Mouse (Mus musculus): Measurements from ENCODE around the gene Dnajc7.
A peak's percentile ranks its signal among the peaks of the same experiment; 100 is the strongest.
"Not testable (repeated sequence)": the region's sequence is repeated elsewhere in the genome, so short reads cannot be mapped to it uniquely, and the experiment has no call there.

Gene Dnajc7

GRCm38 (mm10) chr11:100616836-100617235 is 3.1 kb downstream of the Dnajc7 start:
- DNase-seq (ENCODE audit: inconsistent age in 2 of 2, low spot score in 1 of 2): not testable (repeated sequence)

GRCm38 (mm10) chr11:100616332-100616731 is 3.6 kb downstream of the Dnajc7 start:
- no peak for DNase-seq (ENCODE audit: inconsistent age in 2 of 2, low spot score in 1 of 2)

GRCm38 (mm10) chr11:100613241-100613640 is 6.7 kb downstream of the Dnajc7 start:
- peak in 1 of 2 experiments; percentile 61 for DNase-seq (ENCODE audit: inconsistent age in 2 of 2, low spot score in 1 of 2)

DNA sequence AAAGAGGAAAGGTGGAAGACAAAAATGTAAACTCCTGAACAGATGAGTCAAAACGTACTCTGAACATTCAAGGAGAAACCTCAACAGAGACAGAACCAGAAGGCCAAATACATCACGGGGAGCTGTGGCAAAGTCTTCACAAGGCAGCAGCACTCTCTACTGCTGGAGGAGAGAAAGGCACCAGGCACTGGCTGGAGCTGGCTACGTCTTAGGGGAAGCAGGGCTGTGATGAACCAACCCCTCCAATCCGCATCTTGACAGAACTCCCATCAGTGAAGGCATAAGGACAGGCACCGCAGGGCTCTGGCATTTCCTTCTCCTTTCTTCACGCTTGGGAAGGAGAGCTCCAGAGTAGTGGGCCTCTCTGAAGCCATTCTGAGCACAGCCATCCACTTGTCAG is 8.3 kb downstream of the Dnajc7 start:
- peak; percentile 49 to 67 for DNase-seq (ENCODE audit: inconsistent age in 2 of 2, low spot score in 1 of 2)

DNA sequence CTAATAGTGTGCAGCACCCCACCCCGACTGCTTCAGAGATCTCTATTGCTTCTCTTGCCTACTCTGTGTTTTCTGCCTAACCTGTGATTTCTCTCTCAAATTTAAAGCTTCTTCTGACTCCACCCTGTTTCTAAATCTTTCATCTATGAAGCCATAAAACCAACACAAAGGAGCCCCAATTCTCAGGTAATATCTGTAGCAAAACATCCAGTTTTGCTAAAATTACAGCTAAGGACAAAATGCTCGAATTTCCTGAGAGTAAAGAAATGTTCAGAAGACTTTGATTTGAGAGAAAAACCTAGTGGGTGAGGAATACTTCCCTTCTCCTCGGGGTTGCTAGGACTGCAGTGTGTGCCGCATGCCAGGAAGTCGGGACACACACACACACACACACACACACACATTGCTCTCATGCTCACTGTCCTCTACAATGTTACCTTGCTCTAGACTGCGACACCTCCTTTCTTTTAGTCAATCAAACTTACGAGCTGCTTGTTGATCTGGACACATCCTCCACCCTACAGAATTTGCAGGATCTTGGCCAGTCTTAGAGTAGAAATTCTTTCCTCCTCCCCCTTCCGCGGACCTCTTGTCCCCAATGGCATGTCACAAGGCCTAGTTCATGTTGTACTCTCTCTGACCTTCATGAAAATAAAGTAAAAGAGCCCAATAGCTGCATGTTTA is 9.8 kb downstream of the Dnajc7 start:
- DNase-seq (ENCODE audit: inconsistent age in 2 of 2, low spot score in 1 of 2): peak; percentile 73 to 85

- peak in 1 of 2 experiments; percentile 58 for DNase-seq (ENCODE audit: inconsistent age in 2 of 2, low spot score in 1 of 2)
These were observed 10.5 kb downstream of the Dnajc7 start for GRCm38 (mm10) chr11:100609355-100609996.

DNA sequence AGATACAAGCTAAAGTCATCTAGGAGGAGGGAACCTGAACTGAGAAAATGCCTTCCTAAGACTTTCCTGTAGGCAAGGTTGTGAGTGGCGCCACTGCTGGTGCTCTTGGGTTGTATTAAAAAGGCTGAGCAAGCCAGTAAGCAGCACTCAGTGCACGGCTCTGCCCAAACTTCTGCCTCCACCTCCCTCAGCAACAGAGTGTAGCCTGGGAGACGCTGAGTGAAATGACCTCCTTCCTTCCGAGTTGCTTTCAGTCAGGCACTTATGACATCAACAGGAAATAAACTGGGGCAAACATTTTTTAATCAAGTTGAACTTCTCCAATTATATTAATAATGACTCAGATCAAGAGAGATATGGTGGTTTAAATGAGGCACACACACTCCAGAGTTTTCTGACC is 11.2 kb downstream of the Dnajc7 start:
- DNase-seq (ENCODE audit: inconsistent age in 2 of 2, low spot score in 1 of 2): peak; percentile 25 to 70

DNA sequence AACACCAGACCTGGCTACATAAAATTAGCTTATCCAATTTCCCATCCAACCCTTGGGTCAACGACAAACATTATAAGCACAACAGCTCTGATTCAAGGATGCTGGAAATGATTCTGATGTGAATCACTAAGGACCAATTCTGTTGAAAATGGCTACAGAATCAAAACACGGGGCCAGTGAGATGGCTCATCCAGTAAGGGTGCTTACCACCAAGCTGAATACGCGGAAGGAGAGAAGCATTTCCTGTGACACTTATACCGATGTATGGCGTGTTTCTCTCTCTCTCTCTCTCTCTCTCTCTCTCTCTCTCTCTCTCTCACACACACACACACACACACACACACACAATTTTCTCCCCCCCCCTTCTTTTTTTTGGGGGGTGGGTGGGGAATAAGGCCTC is 12.8 kb downstream of the Dnajc7 start:
- DNase-seq (ENCODE audit: inconsistent age in 2 of 2, low spot score in 1 of 2): peak in 1 of 2 experiments; percentile 47

GRCm38 (mm10) chr11:100605451-100605850 is 14.5 kb downstream of the Dnajc7 start:
- DNase-seq (ENCODE audit: inconsistent age in 2 of 2, low spot score in 1 of 2): no peak

DNA sequence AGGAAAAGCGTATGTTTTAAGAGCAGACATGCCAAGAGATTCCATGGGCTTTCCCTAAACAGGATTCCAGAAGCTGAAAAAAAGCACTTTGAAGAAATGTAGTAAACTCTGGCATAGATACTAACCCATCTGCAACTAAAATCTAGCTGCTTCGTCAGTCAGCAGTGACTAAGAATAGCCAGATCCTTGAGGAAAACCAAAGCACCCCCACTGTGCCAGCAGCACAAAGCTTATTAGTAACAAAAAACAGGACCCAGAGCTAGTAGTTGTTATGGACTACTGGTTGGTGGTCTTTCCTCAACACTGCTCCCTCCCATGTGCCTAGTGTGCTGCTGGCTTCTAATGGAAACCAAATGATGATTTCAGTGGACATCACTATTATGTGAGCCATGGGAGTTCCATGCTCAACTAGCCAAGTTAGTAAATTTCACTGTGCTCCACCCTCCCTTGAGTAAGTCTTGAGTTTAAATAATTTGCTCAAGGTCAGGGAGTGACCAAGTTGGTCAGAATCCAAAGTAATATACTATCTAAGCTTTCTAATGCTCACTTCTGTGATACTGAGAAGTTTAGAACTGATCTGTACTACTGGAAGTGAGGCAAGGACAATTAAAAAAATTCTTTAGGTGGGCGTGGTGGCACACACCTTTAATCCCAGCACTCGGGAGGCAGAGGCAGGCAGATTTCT is 15.5 kb downstream of the Dnajc7 start:
- peak in 1 of 2 experiments; percentile 71 for DNase-seq (ENCODE audit: inconsistent age in 2 of 2, low spot score in 1 of 2)

DNA sequence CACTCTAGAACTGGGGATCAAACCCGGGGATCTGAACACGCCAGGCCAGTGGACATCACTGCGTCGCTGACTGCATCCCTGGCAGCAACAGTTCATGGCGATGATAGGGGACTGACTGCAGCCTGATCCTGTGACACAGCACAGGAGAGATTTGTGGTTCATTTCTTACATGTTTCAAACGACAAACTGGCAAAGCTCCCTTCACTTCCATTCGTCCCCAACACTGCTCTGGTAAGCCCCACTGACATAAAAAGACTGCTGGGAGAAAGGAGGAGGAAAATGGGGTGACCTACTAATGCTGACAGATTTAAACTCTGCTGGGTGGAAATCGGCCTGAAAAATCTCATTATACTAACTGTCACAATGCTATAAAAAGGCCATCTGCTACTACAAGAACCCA is 16.2 kb downstream of the Dnajc7 start:
- DNase-seq (ENCODE audit: inconsistent age in 2 of 2, low spot score in 1 of 2): peak in 1 of 2 experiments; percentile 46

DNA sequence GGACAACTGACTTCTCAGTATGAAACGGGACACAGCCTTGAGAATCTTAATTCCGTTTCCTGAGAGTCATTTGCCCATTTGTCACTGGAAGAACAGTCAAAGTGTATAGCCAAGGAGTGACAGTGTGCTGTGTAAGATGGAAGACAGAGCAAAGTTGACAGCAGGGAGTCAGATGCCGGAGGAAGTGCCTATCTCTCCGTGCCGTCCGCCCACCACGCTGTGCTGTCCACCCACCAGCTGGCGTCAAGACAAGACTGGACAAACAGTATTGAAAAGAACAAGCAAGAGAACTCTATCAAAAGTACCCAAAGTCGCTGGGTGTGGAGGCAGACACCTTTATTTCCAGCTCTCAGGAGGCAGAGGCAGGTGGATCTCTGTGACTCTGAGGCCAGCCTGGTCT is 16.8 kb downstream of the Dnajc7 start:
- DNase-seq (ENCODE audit: inconsistent age in 2 of 2, low spot score in 1 of 2): peak in 1 of 2 experiments; percentile 47

DNA sequence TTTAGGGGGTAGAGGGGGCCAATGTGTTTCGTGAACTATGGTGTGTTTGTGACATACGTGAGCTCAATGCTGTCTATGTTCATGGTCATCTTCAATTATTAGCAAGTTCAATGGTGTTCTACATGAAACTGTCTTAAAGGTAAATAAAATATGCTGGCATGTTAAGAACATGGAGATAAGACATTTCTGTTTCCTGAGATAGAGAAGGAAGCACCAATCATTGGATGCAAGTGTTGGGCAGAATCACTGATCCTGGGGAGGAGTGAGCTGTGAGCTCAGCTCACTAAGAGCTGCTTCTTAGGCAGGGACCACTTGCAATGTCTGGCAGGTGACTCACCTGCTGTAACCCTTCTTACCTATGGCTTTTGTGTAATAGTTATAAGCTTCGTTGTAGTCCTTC is 18.6 kb downstream of the Dnajc7 start:
- no peak for DNase-seq (ENCODE audit: inconsistent age in 2 of 2, low spot score in 1 of 2)

GRCm38 (mm10) chr11:100598074-100598473 is 21.9 kb downstream of the Dnajc7 start:
- DNase-seq (ENCODE audit: inconsistent age in 2 of 2, low spot score in 1 of 2): no peak

- DNase-seq (ENCODE audit: inconsistent age in 2 of 2, low spot score in 1 of 2): no peak
These were observed 24.4 kb downstream of the Dnajc7 start for GRCm38 (mm10) chr11:100595533-100595932.

DNA sequence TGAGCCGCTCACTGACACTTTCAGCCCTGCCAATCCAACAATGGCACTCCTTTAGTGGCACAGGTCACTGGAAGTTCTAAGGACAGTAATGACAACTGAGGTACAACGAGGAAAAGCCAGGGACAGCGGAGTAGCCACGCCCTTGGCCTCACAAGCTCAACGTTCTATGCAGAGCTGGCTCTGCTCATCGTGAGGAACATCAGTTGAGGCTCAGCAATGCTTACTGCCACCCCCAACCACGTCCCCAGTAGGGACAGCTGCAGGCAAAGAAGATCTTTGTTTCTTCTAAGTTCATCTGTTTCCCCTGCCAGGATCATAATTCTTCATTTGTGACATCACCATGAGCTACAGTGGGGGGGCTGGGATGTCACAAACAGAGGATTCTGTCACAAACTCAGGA is 25.4 kb downstream of the Dnajc7 start:
- no peak for DNase-seq (ENCODE audit: inconsistent age in 2 of 2, low spot score in 1 of 2)

GRCm38 (mm10) chr11:100592346-100593046 is 27.5 kb downstream of the Dnajc7 start:
- DNase-seq (ENCODE audit: inconsistent age in 2 of 2, low spot score in 1 of 2): no peak

DNA sequence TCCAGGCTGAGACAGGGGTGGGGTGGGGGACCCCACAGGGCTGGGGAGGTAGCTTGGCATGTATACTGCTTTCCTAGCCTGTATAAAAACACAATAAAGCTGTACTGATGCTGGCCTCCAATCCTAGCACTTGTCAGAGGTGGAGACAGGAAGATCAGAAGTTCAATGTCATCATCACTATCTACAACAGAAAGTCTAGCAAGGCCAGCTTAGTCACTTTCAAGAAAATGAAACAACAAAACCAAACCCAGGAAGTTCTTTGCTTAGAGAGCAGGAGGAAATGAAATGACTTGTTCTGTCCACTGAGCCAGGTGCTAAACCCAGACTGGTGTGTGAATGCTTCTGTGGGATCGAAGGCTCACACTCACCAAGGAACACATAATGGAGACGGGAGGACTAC is 31.5 kb downstream of the Dnajc7 start:
- DNase-seq (ENCODE audit: inconsistent age in 2 of 2, low spot score in 1 of 2): peak in 1 of 2 experiments; percentile 72

DNA sequence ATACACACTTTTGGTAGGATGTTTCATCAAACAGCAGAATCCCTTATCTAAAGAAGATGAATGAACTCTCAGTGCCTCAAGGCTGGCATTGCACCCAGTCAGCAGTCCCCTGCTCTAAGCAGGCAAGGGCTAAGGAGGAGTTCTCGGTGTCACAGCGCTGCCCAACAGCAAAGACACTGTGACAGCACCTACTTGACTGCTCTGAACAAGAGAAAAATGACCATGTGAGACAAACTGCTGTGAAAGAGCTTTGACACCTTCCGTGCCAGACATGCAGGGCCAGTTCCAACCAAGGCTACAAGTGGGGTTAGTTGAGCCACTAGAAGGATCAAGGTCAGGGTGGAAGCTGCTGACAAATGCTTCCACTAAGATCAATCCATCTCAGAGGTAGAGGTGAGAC is 34.8 kb downstream of the Dnajc7 start:
- DNase-seq (ENCODE audit: inconsistent age in 2 of 2, low spot score in 1 of 2): peak in 1 of 2 experiments; percentile 63

GRCm38 (mm10) chr11:100584561-100584961 is 35.4 kb downstream of the Dnajc7 start:
- DNase-seq (ENCODE audit: inconsistent age in 2 of 2, low spot score in 1 of 2): no peak

DNA sequence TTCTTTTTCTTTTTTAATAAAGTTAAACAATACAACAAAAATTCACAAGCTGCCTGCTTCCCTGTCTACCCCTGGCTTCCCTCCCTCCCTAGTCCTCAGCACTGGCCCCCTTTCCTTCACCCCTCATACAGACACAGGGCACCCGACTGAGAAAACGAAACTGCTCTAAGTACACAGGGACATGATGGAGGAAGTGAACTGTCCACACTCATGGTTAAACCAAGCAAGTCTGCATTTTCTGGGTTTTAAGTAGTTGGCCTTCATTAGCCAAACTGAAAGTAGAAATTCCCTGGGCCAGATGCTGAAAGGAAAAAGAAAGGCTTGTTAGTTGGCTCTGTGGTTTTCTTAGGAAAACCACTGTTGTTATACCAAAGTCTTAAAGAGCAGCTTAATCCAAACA is 37.1 kb downstream of the Dnajc7 start:
- no peak for DNase-seq (ENCODE audit: inconsistent age in 2 of 2, low spot score in 1 of 2)

Data from adrenal gland, adult (tissue).